Mouse (Mus musculus): ENCODE data around the gene Hoxd13. TPM values are rescaled to one million over a fixed set of nuclear protein-coding genes. Genes with fewer than 3 reads are reported as not detected.

The Hoxd13 gene
- polyA plus RNA-seq, 1 experiment = not detected

GRCm38 (mm10) chr2:74702820-74703219 lies 34.7 kb downstream of the Hoxd13 start:
- peaks cover 2% of the 10 kb centered on the region; the same call in 1 of the 2 replicates for H3K4me1 ChIP-seq (ENCODE audit: control insufficient read depth, insufficient read depth, insufficient read length, low read length)
- no peak overlapping the region for H3K27ac ChIP-seq (replicated peaks; ENCODE audit: low read depth, low read length)
- no peak overlapping the region for H3K4me3 ChIP-seq (ENCODE audit: insufficient read depth, low read depth, low read length)

GRCm38 (mm10) chr2:74703317-74703716 lies 35.2 kb downstream of the Hoxd13 start:
- no peak overlapping the region for H3K4me3 ChIP-seq (ENCODE audit: insufficient read depth, low read depth, low read length)

GRCm38 (mm10) chr2:74703720-74704392 lies 35.7 kb downstream of the Hoxd13 start:
- Histone ChIP-seq H3K27ac (replicated peaks; ENCODE audit: low read depth, low read length) (no peak overlapping the region), H3K4me3 (ENCODE audit: insufficient read depth, low read depth, low read length) (peak overlapping the region; percentile 79; the same call in 1 of the 2 replicates), H3K4me1 (ENCODE audit: control insufficient read depth, insufficient read depth, insufficient read length, low read length) (peaks cover 2% of the 10 kb centered on the region; the same call in 1 of the 2 replicates)

More at GRCm38 (mm10) chr2:74703317-74703716, 35.2 kb downstream of the Hoxd13 start:
- Histone ChIP-seq H3K4me1 (ENCODE audit: control insufficient read depth, insufficient read depth, insufficient read length, low read length) (peaks cover 2% of the 10 kb centered on the region; the same call in 1 of the 2 replicates), H3K27ac (replicated peaks; ENCODE audit: low read depth, low read length) (no peak overlapping the region)

GRCm38 (mm10) chr2:74704393-74704998 lies 36.4 kb downstream of the Hoxd13 start, which contains the start of gene Hoxd8:
Hoxd8 (plus strand) TSS chr2:74704615.
- Histone ChIP-seq H3K4me3 (ENCODE audit: insufficient read depth, low read depth, low read length) (peak within 1 kb of the TSS; percentile 79), H3K4me1 (ENCODE audit: control insufficient read depth, insufficient read depth, insufficient read length, low read length) (peaks cover 2% of the 10 kb centered on the region; the same call in 1 of the 2 replicates), H3K27ac (replicated peaks; ENCODE audit: low read depth, low read length) (peak within 1 kb of the TSS; percentile 70)

- Histone ChIP-seq H3K4me3 (ENCODE audit: insufficient read depth, low read depth, low read length) (peak overlapping the region; percentile 79), H3K4me1 (ENCODE audit: control insufficient read depth, insufficient read depth, insufficient read length, low read length) (peaks cover 2% of the 10 kb centered on the region; the same call in 1 of the 2 replicates), H3K27ac (replicated peaks; ENCODE audit: low read depth, low read length) (peak overlapping the region; percentile 64)
Observed at GRCm38 (mm10) chr2:74704999-74705466, 36.9 kb downstream of the Hoxd13 start.

GRCm38 (mm10) chr2:74705467-74706089 lies 37.5 kb downstream of the Hoxd13 start:
- peak overlapping the region; percentile 70 for H3K27ac ChIP-seq (replicated peaks; ENCODE audit: low read depth, low read length)
- H3K4me1 ChIP-seq (ENCODE audit: control insufficient read depth, insufficient read depth, insufficient read length, low read length) = peaks cover 2% of the 10 kb centered on the region; the same call in 1 of the 2 replicates
- peak overlapping the region; percentile 79 for H3K4me3 ChIP-seq (ENCODE audit: insufficient read depth, low read depth, low read length)

GRCm38 (mm10) chr2:74706393-74706960 lies 38.4 kb downstream of the Hoxd13 start:
- peak overlapping the region; percentile 79 for H3K4me3 ChIP-seq (ENCODE audit: insufficient read depth, low read depth, low read length)
- H3K27ac ChIP-seq (replicated peaks; ENCODE audit: low read depth, low read length) = no peak overlapping the region
- peaks cover 2% of the 10 kb centered on the region; the same call in 1 of the 2 replicates for H3K4me1 ChIP-seq (ENCODE audit: control insufficient read depth, insufficient read depth, insufficient read length, low read length)

GRCm38 (mm10) chr2:74707599-74707998 lies 39.5 kb downstream of the Hoxd13 start:
- peaks cover 2% of the 10 kb centered on the region; the same call in 1 of the 2 replicates for H3K4me1 ChIP-seq (ENCODE audit: control insufficient read depth, insufficient read depth, insufficient read length, low read length)
- H3K27ac ChIP-seq (replicated peaks; ENCODE audit: low read depth, low read length) = no peak overlapping the region
- no peak overlapping the region for H3K4me3 ChIP-seq (ENCODE audit: insufficient read depth, low read depth, low read length)

- H3K4me1 ChIP-seq (ENCODE audit: control insufficient read depth, insufficient read depth, insufficient read length, low read length) = peaks cover 2% of the 10 kb centered on the region; the same call in 1 of the 2 replicates
- no peak overlapping the region for H3K27ac ChIP-seq (replicated peaks; ENCODE audit: low read depth, low read length)
- H3K4me3 ChIP-seq (ENCODE audit: insufficient read depth, low read depth, low read length) = no peak overlapping the region
Observed at GRCm38 (mm10) chr2:74708676-74709075, 40.6 kb downstream of the Hoxd13 start.

- Histone ChIP-seq H3K27ac (replicated peaks; ENCODE audit: low read depth, low read length) (no peak overlapping the region), H3K4me3 (ENCODE audit: insufficient read depth, low read depth, low read length) (no peak overlapping the region), H3K4me1 (ENCODE audit: control insufficient read depth, insufficient read depth, insufficient read length, low read length) (peaks cover 2% of the 10 kb centered on the region; the same call in 1 of the 2 replicates)
Observed at GRCm38 (mm10) chr2:74709465-74710419, 41.6 kb downstream of the Hoxd13 start.

GRCm38 (mm10) chr2:74710929-74711543 lies 42.9 kb downstream of the Hoxd13 start:
- Histone ChIP-seq H3K4me3 (ENCODE audit: insufficient read depth, low read depth, low read length) (peak overlapping the region; percentile 77), H3K27ac (replicated peaks; ENCODE audit: low read depth, low read length) (peak overlapping the region; percentile 91)

GRCm38 (mm10) chr2:74711721-74712621 lies 43.9 kb downstream of the Hoxd13 start, which contains the start of the genes Hoxd3 and Hoxd4:
Hoxd3 (plus strand) TSS chr2:74711927.
Hoxd4 (plus strand) TSS chr2:74711929.
- Histone ChIP-seq H3K27ac (replicated peaks; ENCODE audit: low read depth, low read length) (peak within 1 kb of the TSS; percentile 91), H3K4me3 (ENCODE audit: insufficient read depth, low read depth, low read length) (peak within 1 kb of the TSS; percentile 77)

More at GRCm38 (mm10) chr2:74710929-74711543, 42.9 kb downstream of the Hoxd13 start:
- peaks cover 2% of the 10 kb centered on the region; the same call in 1 of the 2 replicates for H3K4me1 ChIP-seq (ENCODE audit: control insufficient read depth, insufficient read depth, insufficient read length, low read length)

More at GRCm38 (mm10) chr2:74711721-74712621, 43.9 kb downstream of the Hoxd13 start, which contains the start of the genes Hoxd3 and Hoxd4:
- peaks cover 2% of the 10 kb centered on the region; the same call in 1 of the 2 replicates for H3K4me1 ChIP-seq (ENCODE audit: control insufficient read depth, insufficient read depth, insufficient read length, low read length)
